Mouse (Mus musculus) liver, adult 2 months (tissue): ENCODE measurements around the gene Slc22a23. TPM values are rescaled to one million over a fixed set of nuclear protein-coding genes. Genes with fewer than 3 reads are reported as not detected.

Source experiments
- DNase-seq: peaks from one replicate; pipeline ENCODE4 v3.0.0-alpha.2; 2011; ENCODE audit warnings: low read depth, low spot score; ENCODE audit errors: extremely low read depth
- H3K27ac ChIP-seq: fragments of 200-500 bp; replicated peaks from 2 replicates; pipeline ENCODE4 v1.5.1; 2012; ENCODE audit warnings: low read depth, mild to moderate bottlenecking, control low read depth, inconsistent platforms, low read length; ENCODE audit not compliant: insufficient read depth
- H3K27me3 ChIP-seq: fragments of 200-500 bp; 2 replicates; pipeline ENCODE4 v1.6.1; 2012; ENCODE audit warnings: mild to moderate bottlenecking, moderate library complexity, low read length, inconsistent platforms; ENCODE audit not compliant: control insufficient read depth, insufficient read depth
- H3K36me3 ChIP-seq: fragments of 200-500 bp; 2 replicates; pipeline ENCODE4 v1.6.1; 2012; ENCODE audit warnings: low read length, inconsistent platforms; ENCODE audit not compliant: control insufficient read depth, insufficient read depth
- H3K4me1 ChIP-seq: fragments of 200-500 bp; 2 replicates; pipeline ENCODE4 v1.6.1; 2011; ENCODE audit warnings: low read length; ENCODE audit not compliant: control insufficient read depth, insufficient read depth
- H3K4me3 ChIP-seq: fragments of 200-500 bp; 2 replicates; pipeline ENCODE4 v1.5.1; 2011; ENCODE audit warnings: low read depth, mild to moderate bottlenecking, control low read depth, low read length, moderate library complexity; ENCODE audit not compliant: insufficient read depth
- H3K79me2 ChIP-seq: fragments of 200-500 bp; 2 replicates; pipeline ENCODE4 v1.6.1; 2012; ENCODE audit warnings: inconsistent platforms, mild to moderate bottlenecking, low read length, moderate library complexity; ENCODE audit not compliant: control insufficient read depth, insufficient read depth
- H3K9ac ChIP-seq: fragments of 200-500 bp; 2 replicates; pipeline ENCODE4 v1.6.1; 2012; ENCODE audit warnings: low read depth, mild to moderate bottlenecking, control low read depth, inconsistent platforms, low read length
- CTCF ChIP-seq: fragments of 200-500 bp; IDR thresholded peaks from 2 replicates; pipeline ENCODE4 v1.5.1; 2011; ENCODE audit warnings: low read depth, low read length, control low read depth
- POLR2A ChIP-seq: fragments of 200-500 bp; IDR thresholded peaks from 2 replicates; pipeline ENCODE4 v1.6.1; 2011; ENCODE audit warnings: low read length, control low read depth; ENCODE audit not compliant: insufficient read depth; ENCODE audit errors: extremely low read depth
- WGBS: fragments of 180-500 bp; shearing (Covaris S2); methylation state at CpG from one replicate; pipeline ENCODE4 v1.1.7; 2018; 5-methylcytosine and 5-hydroxymethylcytosine counted together
- polyA plus RNA-seq: library from polyadenylated mRNA; depleted of rRNA; stranded (reverse); fragments of >200 nt; gene quantifications from 2 replicates; pipeline ENCODE4 v1.2.3, GENCODE M21; 2012
- total RNA-seq: library from RNA; depleted of rRNA; stranded (reverse); fragments of >200 nt; gene quantifications from 2 replicates; pipeline ENCODE4 v1.2.3, GENCODE M21; 2014

The Slc22a23 gene
- total and polyA plus RNA-seq, 2 experiments, result 31.6 to 50.6 TPM

GRCm38 (mm10) chr13:34218776-34219175, 126.2 kb downstream of the Slc22a23 start:
- H3K79me2 ChIP-seq, result peaks cover 16% of the 10 kb centered on the region; the same call in 1 of the 2 replicates
- no peaks in the 10 kb centered on the region for H3K27me3 ChIP-seq
- H3K4me3 ChIP-seq, result no peak overlapping the region
- H3K27ac ChIP-seq, result no peak overlapping the region
- peaks cover 14% of the 10 kb centered on the region; the same call in 1 of the 2 replicates for H3K36me3 ChIP-seq
- WGBS, result 85% methylated on average over 3 of the region's 3 CpGs
- no peak for DNase-seq
- no peak overlapping the region for H3K9ac ChIP-seq
- TF ChIP-seq CTCF (no peak), POLR2A (no peak)
- H3K4me1 ChIP-seq, result peaks cover 8% of the 10 kb centered on the region

- no peak for DNase-seq
- H3K27ac ChIP-seq, result no peak overlapping the region
- H3K36me3 ChIP-seq, result peaks cover 7% of the 10 kb centered on the region; the same call in 1 of the 2 replicates
- no peak overlapping the region for H3K4me3 ChIP-seq
- H3K79me2 ChIP-seq, result peaks cover 7% of the 10 kb centered on the region; the same call in 1 of the 2 replicates
- peaks cover 4% of the 10 kb centered on the region for H3K4me1 ChIP-seq
- no peak overlapping the region for H3K9ac ChIP-seq
- H3K27me3 ChIP-seq, result no peaks in the 10 kb centered on the region
- TF ChIP-seq POLR2A, result no peak
- TF ChIP-seq CTCF, result no peak
- WGBS, result 67% methylated on average over 3 of the region's 3 CpGs
Measured at GRCm38 (mm10) chr13:34214855-34215254, 130.1 kb downstream of the Slc22a23 start.

DNA sequence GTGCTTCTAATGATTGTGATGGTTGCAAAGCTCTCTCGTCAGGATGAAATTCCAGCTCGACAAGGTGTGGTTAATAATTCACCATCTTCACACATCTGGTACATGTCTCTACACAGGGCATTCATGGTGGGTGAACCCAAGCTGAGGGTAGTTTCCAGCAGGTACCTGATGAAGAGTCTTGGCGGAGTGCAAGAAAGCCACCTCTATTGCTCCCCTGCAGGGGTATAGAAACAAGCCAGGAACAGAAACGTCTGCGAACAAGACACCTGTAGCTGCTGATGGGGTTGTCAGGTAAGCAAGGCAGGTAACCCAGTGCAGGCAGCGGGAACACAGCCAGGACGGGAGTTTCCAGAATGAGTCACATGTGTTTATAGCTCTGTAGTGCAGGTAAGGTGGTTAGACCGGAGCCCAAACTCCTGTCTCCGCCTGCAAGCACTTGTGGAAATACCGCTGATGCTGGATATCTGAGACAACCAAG, 132.2 kb downstream of the Slc22a23 start:
- TF ChIP-seq POLR2A (no peak), CTCF (no peak)
- H3K36me3 ChIP-seq, result no peaks in the 10 kb centered on the region
- H3K27ac ChIP-seq, result no peak overlapping the region
- no peak overlapping the region for H3K9ac ChIP-seq
- WGBS, result 41% methylated on average over 10 of the region's 10 CpGs
- H3K27me3 ChIP-seq, result no peaks in the 10 kb centered on the region
- peaks cover 6% of the 10 kb centered on the region for H3K4me1 ChIP-seq
- peak; percentile 44 for DNase-seq
- H3K79me2 ChIP-seq, result peaks cover 4% of the 10 kb centered on the region; the same call in 1 of the 2 replicates
- no peak overlapping the region for H3K4me3 ChIP-seq

DNA sequence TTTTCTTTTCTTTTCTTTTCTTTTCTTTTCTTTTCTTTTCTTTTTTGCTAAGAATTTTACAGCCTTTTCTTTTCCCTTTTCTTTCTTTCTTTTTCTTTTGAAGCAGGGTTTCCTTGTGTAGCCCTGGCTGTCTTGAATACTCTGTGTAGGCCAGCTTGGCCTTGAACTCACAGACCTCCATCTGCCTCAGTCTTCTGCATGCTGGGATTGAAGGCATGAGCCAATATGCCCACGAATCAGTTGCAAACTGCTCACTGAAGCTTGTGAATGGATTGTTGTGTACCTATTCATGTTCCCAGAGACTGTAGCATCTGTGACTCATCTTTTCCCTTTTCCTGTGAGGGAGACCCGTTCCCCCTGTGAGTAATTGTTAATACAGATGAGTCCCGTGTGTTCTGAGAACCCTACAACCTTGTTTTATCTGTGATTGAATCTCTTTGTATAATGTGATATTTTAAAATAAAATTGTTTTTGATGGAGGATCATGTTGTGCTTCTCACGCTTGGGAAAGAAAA, 133.7 kb downstream of the Slc22a23 start:
- Histone ChIP-seq H3K4me1 (peaks cover 6% of the 10 kb centered on the region), H3K27ac (no peak overlapping the region), H3K79me2 (no peaks in the 10 kb centered on the region; the same call in 1 of the 2 replicates), H3K36me3 (no peaks in the 10 kb centered on the region), H3K9ac (no peak overlapping the region), H3K27me3 (no peaks in the 10 kb centered on the region), H3K4me3 (no peak overlapping the region)
- no peak for DNase-seq
- TF ChIP-seq POLR2A, result no peak
- no peak for TF ChIP-seq CTCF
- 78% methylated on average over 4 of the region's 4 CpGs for WGBS

- peak; percentile 64 for DNase-seq
- Histone ChIP-seq H3K4me1 (peaks cover 9% of the 10 kb centered on the region), H3K4me3 (no peak overlapping the region), H3K27me3 (no peaks in the 10 kb centered on the region), H3K27ac (no peak overlapping the region), H3K9ac (no peak overlapping the region), H3K79me2 (0 out of 2 replicates have a peak, but pooled peaks cover 2% of the 10 kb centered on the region), H3K36me3 (peaks cover 10% of the 10 kb centered on the region; the same call in 1 of the 2 replicates)
- 26% methylated on average over 6 of the region's 6 CpGs for WGBS
- TF ChIP-seq POLR2A (no peak), CTCF (no peak)
Measured at GRCm38 (mm10) chr13:34207714-34208470, 137.1 kb downstream of the Slc22a23 start.

DNA sequence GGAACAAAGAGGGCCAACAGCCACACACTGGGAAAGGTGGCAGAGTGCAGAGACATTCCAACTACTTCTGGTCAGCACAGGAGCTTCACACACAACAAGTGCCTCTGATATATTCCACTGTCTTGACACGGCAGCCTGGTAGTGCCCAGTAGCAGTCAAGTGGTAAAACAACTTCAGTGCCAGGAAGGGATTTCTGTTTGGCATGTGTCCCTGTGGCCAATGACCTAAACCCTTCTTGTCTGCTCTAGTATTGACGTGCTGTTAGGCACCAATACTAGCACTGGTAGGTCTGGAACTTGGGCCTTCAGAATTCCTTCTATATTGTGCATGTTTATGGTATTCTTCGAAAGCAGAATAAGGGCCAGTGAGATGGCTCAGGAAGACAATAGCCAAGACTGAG, 139.8 kb downstream of the Slc22a23 start:
- Histone ChIP-seq H3K27me3 (no peaks in the 10 kb centered on the region), H3K27ac (0 out of 2 replicates have a peak overlapping the region, but pooled peaks have one; percentile 12), H3K4me1 (peaks cover 6% of the 10 kb centered on the region), H3K79me2 (0 out of 2 replicates have a peak, but pooled peaks cover 2% of the 10 kb centered on the region), H3K36me3 (peaks cover 21% of the 10 kb centered on the region; the same call in 1 of the 2 replicates), H3K9ac (no peak overlapping the region), H3K4me3 (no peak overlapping the region)
- 47% methylated on average over 3 of the region's 3 CpGs for WGBS
- DNase-seq, result peak; percentile 78
- TF ChIP-seq CTCF (no peak), POLR2A (no peak)
